Mouse (Mus musculus): ENCODE measurements at regions not wholly inside any gene's neighbourhood (a gene's known extent, or its start where the extent isn't known, plus 50 kb on each side); places are given as distances from the start of the nearest gene placed in this dataset.

DNA sequence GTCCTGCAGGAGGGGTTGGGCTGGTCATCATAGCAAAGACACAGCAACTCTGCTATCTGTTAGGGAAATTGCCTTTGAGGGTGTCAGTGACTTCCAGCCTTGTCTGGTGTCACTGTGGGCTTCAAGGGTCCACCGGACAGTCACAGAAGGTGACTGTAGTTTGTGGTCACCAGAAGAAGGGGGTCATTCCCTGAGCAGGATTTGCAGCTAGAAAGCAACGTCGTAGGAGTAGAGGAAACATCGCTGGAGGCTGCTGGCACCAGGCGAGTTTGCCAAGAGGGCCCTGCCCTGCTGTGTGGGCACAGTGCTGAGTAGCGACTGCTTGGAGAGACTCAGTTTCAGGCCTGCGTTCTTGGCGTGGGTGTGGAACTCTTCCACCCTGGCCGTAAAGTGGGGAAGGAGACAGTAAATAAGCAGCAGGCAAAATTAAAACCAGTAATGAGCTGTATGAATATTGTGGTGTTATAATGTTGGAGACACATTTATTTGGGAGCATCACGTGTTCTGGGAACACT is 389.8 kb upstream of the Tshz3 start:
- no peak for TF ChIP-seq CTCF (IDR thresholded peaks at IDR 0.05; ENCODE audit: borderline replicate concordance, insufficient read depth, low read depth, low read length)
- TF ChIP-seq POLR2A (IDR thresholded peaks at IDR 0.05; ENCODE audit: borderline replicate concordance, insufficient read depth, low read length), result no peak
